Mouse (Mus musculus): ENCODE results near the gene Spry2. TPM values are rescaled to one million over a fixed set of nuclear protein-coding genes. Genes with fewer than 3 reads are reported as not detected.

The Spry2 gene
- polyA plus RNA-seq, 1 experiment from 2014 or later = 49.2 TPM

- no peak for DNase-seq (ENCODE audit: low spot score)
- TF ChIP-seq CTCF (IDR thresholded peaks at IDR 0.05; ENCODE audit: low read depth) = no peak
- no peak for TF ChIP-seq EP300 (optimal IDR thresholded peaks at IDR 0.05)
- H3K4me3 ChIP-seq (ENCODE audit: low read depth, low read length) = no peak overlapping the region
- 0 out of 2 replicates have a peak, but pooled peaks cover 2% of the 10 kb centered on the region for H3K36me3 ChIP-seq (ENCODE audit: control insufficient read depth, insufficient read depth, low read length)
- H3K9ac ChIP-seq (ENCODE audit: low read length) = no peak overlapping the region
- H3K27me3 ChIP-seq (ENCODE audit: control insufficient read depth, insufficient read depth, low read length) = no peaks in the 10 kb centered on the region
- no peak overlapping the region for H3K27ac ChIP-seq (replicated peaks)
- WGBS = 90% methylated on average over 9 of the region's 9 CpGs
- H3K9me3 ChIP-seq (ENCODE audit: control insufficient read depth, low read length) = no peaks in the 10 kb centered on the region
- ATAC-seq (ENCODE audit: low FRiP score, low TSS enrichment) = no peak
- no peak overlapping the region for H3K4me2 ChIP-seq (replicated peaks; ENCODE audit: low read depth)
- no peaks in the 10 kb centered on the region for H3K4me1 ChIP-seq (replicated peaks; ENCODE audit: control insufficient read depth, insufficient read depth)
These were observed 9.8 kb downstream of the Spry2 start for GRCm38 (mm10) chr14:105886643-105887374.

DNA sequence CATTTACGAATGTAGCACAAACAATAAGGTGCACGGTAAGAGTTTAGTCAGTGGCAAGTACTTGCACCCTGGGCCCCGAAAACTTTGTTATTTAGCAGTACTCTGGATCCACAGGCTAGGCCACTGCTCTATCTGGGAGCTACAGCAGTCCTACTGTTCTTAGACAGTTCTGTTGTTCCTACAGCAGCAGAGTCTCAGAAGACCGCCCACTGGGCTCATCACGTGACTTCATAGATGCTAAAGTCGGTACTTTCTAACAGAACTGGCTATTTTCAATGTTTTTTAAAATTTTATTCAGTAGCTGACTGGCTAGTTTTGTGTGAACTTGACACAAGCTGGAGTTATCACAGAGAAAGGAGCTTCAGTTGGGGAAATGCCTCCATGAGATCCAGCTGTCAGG is 11.4 kb downstream of the Spry2 start:
- Histone ChIP-seq H3K4me1 (replicated peaks; ENCODE audit: control insufficient read depth, insufficient read depth) (no peaks in the 10 kb centered on the region), H3K4me2 (replicated peaks; ENCODE audit: low read depth) (no peak overlapping the region), H3K27me3 (ENCODE audit: control insufficient read depth, insufficient read depth, low read length) (no peaks in the 10 kb centered on the region), H3K27ac (replicated peaks) (no peak overlapping the region), H3K9me3 (ENCODE audit: control insufficient read depth, low read length) (no peaks in the 10 kb centered on the region), H3K9ac (ENCODE audit: low read length) (no peak overlapping the region), H3K4me3 (ENCODE audit: low read depth, low read length) (no peak overlapping the region), H3K36me3 (ENCODE audit: control insufficient read depth, insufficient read depth, low read length) (0 out of 2 replicates have a peak, but pooled peaks cover 2% of the 10 kb centered on the region)
- TF ChIP-seq EP300 (optimal IDR thresholded peaks at IDR 0.05) (no peak), CTCF (IDR thresholded peaks at IDR 0.05; ENCODE audit: low read depth) (no peak)
- no peak for DNase-seq (ENCODE audit: low spot score)
- ATAC-seq (ENCODE audit: low FRiP score, low TSS enrichment) = no peak
- WGBS = 81% methylated on average over 6 of the region's 6 CpGs

GRCm38 (mm10) chr14:105883215-105883614 is 13.4 kb downstream of the Spry2 start:
- no peaks in the 10 kb centered on the region for H3K27me3 ChIP-seq (ENCODE audit: control insufficient read depth, insufficient read depth, low read length)
- H3K9me3 ChIP-seq (ENCODE audit: control insufficient read depth, low read length) = no peaks in the 10 kb centered on the region
- no peak for DNase-seq (ENCODE audit: low spot score)
- ATAC-seq (ENCODE audit: low FRiP score, low TSS enrichment) = no peak
- no peak for TF ChIP-seq CTCF (IDR thresholded peaks at IDR 0.05; ENCODE audit: low read depth)
- no peak for TF ChIP-seq EP300 (optimal IDR thresholded peaks at IDR 0.05)
- no peaks in the 10 kb centered on the region for H3K36me3 ChIP-seq (ENCODE audit: control insufficient read depth, insufficient read depth, low read length)
- H3K4me1 ChIP-seq (replicated peaks; ENCODE audit: control insufficient read depth, insufficient read depth) = no peaks in the 10 kb centered on the region
- WGBS = 77% methylated on average over 6 of the region's 6 CpGs
- no peak overlapping the region for H3K27ac ChIP-seq (replicated peaks)
- no peak overlapping the region for H3K9ac ChIP-seq (ENCODE audit: low read length)
- no peak overlapping the region for H3K4me3 ChIP-seq (ENCODE audit: low read depth, low read length)
- no peak overlapping the region for H3K4me2 ChIP-seq (replicated peaks; ENCODE audit: low read depth)

DNA sequence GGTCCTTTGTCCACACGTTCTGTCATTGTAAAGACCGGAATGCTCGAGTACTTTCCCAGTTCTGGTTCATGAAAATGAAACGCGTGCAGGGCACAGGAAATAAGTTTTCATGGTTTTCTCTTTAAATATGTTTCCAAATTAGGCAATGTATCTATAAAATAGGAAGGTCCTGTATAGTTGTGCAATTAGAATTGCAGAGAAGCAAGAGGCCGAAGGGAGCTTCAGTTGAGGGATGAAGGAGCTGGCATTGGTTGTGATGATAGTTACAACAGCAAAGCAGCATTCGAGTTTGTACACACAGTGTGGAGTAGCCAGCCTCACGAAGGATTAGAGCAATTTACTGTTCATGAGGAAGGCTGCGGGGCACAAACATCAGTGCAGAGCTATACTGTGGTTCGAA is 18.3 kb downstream of the Spry2 start:
- no peak for DNase-seq (ENCODE audit: low spot score)
- Histone ChIP-seq H3K4me3 (ENCODE audit: low read depth, low read length) (no peak overlapping the region), H3K27ac (replicated peaks) (no peak overlapping the region), H3K4me1 (replicated peaks; ENCODE audit: control insufficient read depth, insufficient read depth) (no peaks in the 10 kb centered on the region), H3K27me3 (ENCODE audit: control insufficient read depth, insufficient read depth, low read length) (no peaks in the 10 kb centered on the region), H3K9me3 (ENCODE audit: control insufficient read depth, low read length) (no peaks in the 10 kb centered on the region), H3K9ac (ENCODE audit: low read length) (no peak overlapping the region), H3K36me3 (ENCODE audit: control insufficient read depth, insufficient read depth, low read length) (no peaks in the 10 kb centered on the region), H3K4me2 (replicated peaks; ENCODE audit: low read depth) (no peak overlapping the region)
- ATAC-seq (ENCODE audit: low FRiP score, low TSS enrichment) = no peak
- WGBS = 86% methylated on average over 10 of the region's 10 CpGs
- TF ChIP-seq CTCF (IDR thresholded peaks at IDR 0.05; ENCODE audit: low read depth) (no peak), EP300 (optimal IDR thresholded peaks at IDR 0.05) (no peak)

GRCm38 (mm10) chr14:105876375-105876774 is 20.2 kb downstream of the Spry2 start:
- no peak overlapping the region for H3K9ac ChIP-seq (ENCODE audit: low read length)
- no peaks in the 10 kb centered on the region for H3K9me3 ChIP-seq (ENCODE audit: control insufficient read depth, low read length)
- no peaks in the 10 kb centered on the region for H3K36me3 ChIP-seq (ENCODE audit: control insufficient read depth, insufficient read depth, low read length)
- ATAC-seq (ENCODE audit: low FRiP score, low TSS enrichment) = no peak
- no peaks in the 10 kb centered on the region for H3K4me1 ChIP-seq (replicated peaks; ENCODE audit: control insufficient read depth, insufficient read depth)
- H3K27me3 ChIP-seq (ENCODE audit: control insufficient read depth, insufficient read depth, low read length) = no peaks in the 10 kb centered on the region
- H3K27ac ChIP-seq (replicated peaks) = no peak overlapping the region
- no peak overlapping the region for H3K4me3 ChIP-seq (ENCODE audit: low read depth, low read length)
- no peak overlapping the region for H3K4me2 ChIP-seq (replicated peaks; ENCODE audit: low read depth)
- TF ChIP-seq EP300 (optimal IDR thresholded peaks at IDR 0.05) = no peak
- no peak for TF ChIP-seq CTCF (IDR thresholded peaks at IDR 0.05; ENCODE audit: low read depth)
- no peak for DNase-seq (ENCODE audit: low spot score)
- 71% methylated on average over 7 of the region's 7 CpGs for WGBS

DNA sequence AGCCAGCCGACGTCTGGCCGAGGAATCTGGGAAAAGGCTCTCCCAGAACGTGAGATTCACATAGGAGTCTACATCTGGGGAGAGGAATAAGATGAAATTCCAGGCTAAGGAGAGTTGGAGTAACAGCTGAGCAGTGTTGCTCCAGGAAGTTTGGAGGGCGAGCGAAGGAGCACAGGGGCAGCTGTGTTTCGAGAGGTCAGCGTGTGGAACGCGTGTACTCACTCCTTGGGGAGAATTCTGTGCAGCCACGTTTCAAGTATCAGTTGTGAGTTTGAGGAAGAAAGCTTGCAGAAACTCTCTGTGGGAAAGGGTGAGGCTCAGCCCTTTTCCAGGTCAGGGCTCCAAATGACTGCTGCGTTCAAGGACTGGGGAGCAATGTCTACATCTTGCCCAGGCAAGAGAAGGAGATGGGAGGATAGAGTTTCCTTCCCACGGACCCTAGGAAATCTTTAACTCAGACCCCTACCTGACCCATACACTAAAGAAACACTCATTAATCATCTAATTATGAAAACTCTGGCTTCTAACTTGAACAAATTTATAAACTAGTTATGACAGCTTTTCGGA is 26.2 kb downstream of the Spry2 start:
- H3K9me3 ChIP-seq (ENCODE audit: control insufficient read depth, low read length) = no peaks in the 10 kb centered on the region
- no peak for TF ChIP-seq CTCF (IDR thresholded peaks at IDR 0.05; ENCODE audit: low read depth)
- TF ChIP-seq EP300 (optimal IDR thresholded peaks at IDR 0.05) = no peak
- no peak overlapping the region for H3K4me2 ChIP-seq (replicated peaks; ENCODE audit: low read depth)
- H3K36me3 ChIP-seq (ENCODE audit: control insufficient read depth, insufficient read depth, low read length) = no peaks in the 10 kb centered on the region
- no peaks in the 10 kb centered on the region for H3K4me1 ChIP-seq (replicated peaks; ENCODE audit: control insufficient read depth, insufficient read depth)
- H3K27ac ChIP-seq (replicated peaks) = 0 out of 2 replicates have a peak overlapping the region, but pooled peaks have one; percentile 4
- H3K4me3 ChIP-seq (ENCODE audit: low read depth, low read length) = no peak overlapping the region
- no peak for ATAC-seq (ENCODE audit: low FRiP score, low TSS enrichment)
- H3K9ac ChIP-seq (ENCODE audit: low read length) = no peak overlapping the region
- no peak for DNase-seq (ENCODE audit: low spot score)
- H3K27me3 ChIP-seq (ENCODE audit: control insufficient read depth, insufficient read depth, low read length) = no peaks in the 10 kb centered on the region
- 42% methylated on average over 14 of the region's 14 CpGs for WGBS
